Mouse (Mus musculus) heart, embryonic 11.5 days (tissue): Measurements from ENCODE around the gene Bfsp1. TPM values are rescaled to one million over a fixed set of nuclear protein-coding genes. Genes with fewer than 3 reads are reported as not detected.

Experiments used
- ATAC-seq: fragments of 200-750 bp; cut with Nextera tagmentation; replicated peaks from 2 replicates; pipeline ENCODE4 v1.8.0; 2017; ENCODE audit warnings: moderate library complexity; ENCODE audit not compliant: insufficient number of reproducible peaks, low FRiP score, low TSS enrichment
- H3K27ac ChIP-seq: fragments of 300-500 bp; sonication (generic); 2 replicates; pipeline ENCODE4 v1.5.1; 2014; ENCODE audit warnings: mild to moderate bottlenecking, low read depth, low read length
- H3K27me3 ChIP-seq: fragments of 300-500 bp; sonication (generic); 2 replicates; pipeline ENCODE4 v1.6.1; 2014; ENCODE audit warnings: mild to moderate bottlenecking, low read length, mixed read lengths; ENCODE audit not compliant: control insufficient read depth, insufficient read depth
- H3K36me3 ChIP-seq: fragments of 300-500 bp; sonication (generic); 2 replicates; pipeline ENCODE4 v1.6.1; 2014; ENCODE audit warnings: mild to moderate bottlenecking, low read length, moderate library complexity, mixed read lengths; ENCODE audit not compliant: control insufficient read depth, insufficient read depth
- H3K4me1 ChIP-seq: fragments of 300-500 bp; sonication (generic); 2 replicates; pipeline ENCODE4 v1.6.1; 2014; ENCODE audit warnings: low read length; ENCODE audit not compliant: control insufficient read depth, insufficient read depth
- H3K4me2 ChIP-seq: fragments of 300-500 bp; sonication (generic); 2 replicates; pipeline ENCODE4 v1.6.1; 2014; ENCODE audit warnings: mild to moderate bottlenecking, moderate library complexity
- H3K4me3 ChIP-seq: fragments of 300-500 bp; sonication (generic); 2 replicates; pipeline ENCODE4 v1.5.1; 2014; ENCODE audit warnings: low read depth, low read length
- H3K9ac ChIP-seq: fragments of 300-500 bp; sonication (generic); 2 replicates; pipeline ENCODE4 v1.6.1; 2014; ENCODE audit warnings: mild to moderate bottlenecking, low read depth, low read length, moderate library complexity
- H3K9me3 ChIP-seq: fragments of 300-500 bp; sonication (generic); replicated peaks from 2 replicates; pipeline ENCODE4 v1.6.1; 2016; ENCODE audit warnings: low read length; ENCODE audit not compliant: control insufficient read depth
- WGBS: fragments of 180-500 bp; shearing (Covaris S2); extraction: QIAGEN DNeasy Blood & Tissue Kit; methylation state at CpG from one replicate; pipeline ENCODE4 v1.1.7; 2014; ENCODE audit not compliant: insufficient replicate concordance; 5-methylcytosine and 5-hydroxymethylcytosine counted together
- polyA plus RNA-seq: library from polyadenylated mRNA; unstranded; fragments of >200 nt; fragmentation: Nextera tagmentation; extraction: Ambion mirVana; gene quantifications from 2 replicates; pipeline ENCODE4 v1.2.1, GENCODE M21; 2014

Gene Bfsp1
- polyA plus RNA-seq, 1 experiment from 2014 or later, result 1.5 TPM

DNA sequence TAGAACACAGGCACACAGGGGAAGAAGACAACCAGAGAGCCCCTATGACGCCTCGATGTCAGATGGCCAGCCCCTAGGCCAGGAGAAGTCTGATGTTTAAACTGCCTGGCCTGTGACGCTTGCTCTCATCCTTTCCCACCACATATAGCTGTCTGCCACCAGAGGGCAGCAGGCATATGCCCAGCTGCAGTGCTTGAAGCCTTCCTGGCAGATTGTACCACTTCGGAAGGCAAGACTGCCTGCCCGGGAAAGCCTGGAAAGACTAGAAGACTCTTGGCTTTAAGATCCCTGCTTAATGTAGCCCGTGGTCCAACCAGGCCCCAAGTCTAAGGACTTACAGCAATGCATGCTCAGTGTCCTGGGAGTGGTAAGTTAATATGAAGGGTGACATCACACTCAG lies 4.4 kb upstream of the Bfsp1 start:
- no peaks in the 10 kb centered on the region for H3K36me3 ChIP-seq
- H3K27me3 ChIP-seq, result no peaks in the 10 kb centered on the region
- H3K4me2 ChIP-seq, result no peak overlapping the region
- H3K9me3 ChIP-seq, result no peaks in the 10 kb centered on the region
- 3% methylated on average over 6 of the region's 6 CpGs for WGBS
- peak overlapping the region; percentile 54; the same call in 1 of the 2 replicates for H3K9ac ChIP-seq
- H3K4me1 ChIP-seq, result peaks cover 22% of the 10 kb centered on the region
- ATAC-seq, result 0 out of 2 replicates have a peak, but pooled peaks have one; percentile 28
- no peak overlapping the region; the same call in 1 of the 2 replicates for H3K4me3 ChIP-seq
- H3K27ac ChIP-seq, result no peak overlapping the region

DNA sequence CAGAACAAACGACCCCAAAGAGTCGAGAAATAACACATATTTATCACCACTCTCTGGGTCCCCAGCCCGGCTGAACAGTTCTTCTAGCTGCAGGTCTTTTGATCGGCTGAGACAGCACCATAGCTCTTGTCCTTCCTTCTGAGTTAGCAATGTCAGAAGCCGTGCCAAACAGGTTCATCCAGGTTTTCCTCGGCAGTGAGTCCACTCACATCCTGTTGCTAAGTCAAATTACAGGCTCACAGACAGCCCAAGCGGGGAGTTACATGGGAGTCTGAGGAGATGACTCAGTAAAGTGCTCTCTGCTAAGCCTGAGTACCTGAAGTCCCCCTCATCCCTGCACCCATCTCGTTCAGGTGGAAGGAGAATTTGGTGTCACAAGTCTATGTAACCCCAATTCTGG lies 1.6 kb upstream of the Bfsp1 start:
- H3K9me3 ChIP-seq, result no peaks in the 10 kb centered on the region
- H3K4me1 ChIP-seq, result 0 out of 2 replicates have a peak, but pooled peaks cover 2% of the 10 kb centered on the region
- H3K36me3 ChIP-seq, result no peaks in the 10 kb centered on the region
- no peak overlapping the region for H3K4me2 ChIP-seq
- WGBS, result 66% methylated on average over 8 of the region's 8 CpGs
- H3K4me3 ChIP-seq, result no peak overlapping the region
- H3K27me3 ChIP-seq, result no peaks in the 10 kb centered on the region
- H3K27ac ChIP-seq, result no peak overlapping the region
- ATAC-seq, result no peak
- H3K9ac ChIP-seq, result no peak overlapping the region

DNA sequence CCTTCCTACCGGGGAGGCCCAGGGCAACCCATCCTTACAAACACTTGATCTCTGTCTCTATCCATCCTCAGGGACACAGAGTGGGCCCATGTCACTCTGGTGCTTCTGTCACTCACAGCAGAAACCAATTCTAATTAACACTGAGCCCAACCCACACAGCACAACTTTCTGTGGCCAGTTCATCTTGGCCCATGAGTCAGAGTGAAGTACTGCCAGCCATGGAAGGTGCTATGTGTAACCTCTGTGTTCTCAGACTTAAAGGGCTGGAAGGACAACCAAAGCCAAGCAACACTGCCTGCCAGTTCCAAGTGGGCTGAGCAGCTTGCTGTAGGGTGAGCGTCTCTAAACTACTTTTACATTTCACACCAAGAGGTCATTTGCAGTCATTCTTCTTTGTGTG lies 3.8 kb downstream of the Bfsp1 start:
- H3K4me2 ChIP-seq, result no peak overlapping the region
- no peak overlapping the region for H3K4me3 ChIP-seq
- H3K27ac ChIP-seq, result no peak overlapping the region
- WGBS, result 86% methylated on average over 2 of the region's 2 CpGs
- no peaks in the 10 kb centered on the region for H3K27me3 ChIP-seq
- H3K9ac ChIP-seq, result no peak overlapping the region
- no peak for ATAC-seq
- 0 out of 2 replicates have a peak, but pooled peaks cover 2% of the 10 kb centered on the region for H3K4me1 ChIP-seq
- H3K9me3 ChIP-seq, result no peaks in the 10 kb centered on the region
- H3K36me3 ChIP-seq, result no peaks in the 10 kb centered on the region

DNA sequence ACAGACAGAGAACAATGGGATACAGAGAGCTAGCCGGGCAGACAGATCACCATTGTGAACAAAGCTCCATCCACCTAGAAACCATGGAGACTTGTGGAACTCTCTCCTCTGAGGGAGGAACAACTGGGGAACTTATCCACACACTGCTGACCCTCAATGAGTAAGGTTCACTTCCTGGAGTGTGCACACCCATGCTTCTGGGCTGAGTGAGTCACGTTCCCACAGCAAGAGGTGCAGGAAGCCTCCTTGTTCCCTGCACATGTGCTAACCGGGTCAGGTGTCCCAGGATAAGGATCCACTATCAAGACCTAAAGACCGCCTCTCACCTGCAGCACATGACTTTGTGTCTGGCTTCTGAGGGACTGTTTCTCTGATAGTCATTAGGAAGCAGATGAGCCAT lies 9.5 kb downstream of the Bfsp1 start:
- no peak overlapping the region for H3K4me2 ChIP-seq
- no peak overlapping the region for H3K9ac ChIP-seq
- no peak for ATAC-seq
- H3K36me3 ChIP-seq, result no peaks in the 10 kb centered on the region
- no peaks in the 10 kb centered on the region for H3K9me3 ChIP-seq
- no peak overlapping the region for H3K27ac ChIP-seq
- WGBS, result 70% methylated on average over 4 of the region's 4 CpGs
- no peaks in the 10 kb centered on the region for H3K4me1 ChIP-seq
- no peaks in the 10 kb centered on the region for H3K27me3 ChIP-seq
- H3K4me3 ChIP-seq, result no peak overlapping the region

- no peak overlapping the region for H3K4me3 ChIP-seq
- no peak overlapping the region for H3K4me2 ChIP-seq
- WGBS, result 55% methylated on average over 18 of the region's 18 CpGs
- no peaks in the 10 kb centered on the region for H3K27me3 ChIP-seq
- H3K36me3 ChIP-seq, result no peaks in the 10 kb centered on the region
- no peaks in the 10 kb centered on the region for H3K9me3 ChIP-seq
- H3K9ac ChIP-seq, result peak overlapping the region; percentile 34; the same call in 1 of the 2 replicates
- no peaks in the 10 kb centered on the region for H3K4me1 ChIP-seq
- ATAC-seq, result no peak
- H3K27ac ChIP-seq, result no peak overlapping the region
Measured at GRCm38 (mm10) chr2:143852295-143853275, 10.4 kb downstream of the Bfsp1 start.

GRCm38 (mm10) chr2:143851354-143852221 lies 11.4 kb downstream of the Bfsp1 start:
- Histone ChIP-seq H3K4me2 (no peak overlapping the region), H3K27me3 (no peaks in the 10 kb centered on the region), H3K36me3 (no peaks in the 10 kb centered on the region), H3K4me1 (peaks cover 6% of the 10 kb centered on the region; the same call in 1 of the 2 replicates), H3K9me3 (no peaks in the 10 kb centered on the region), H3K27ac (no peak overlapping the region), H3K9ac (no peak overlapping the region), H3K4me3 (no peak overlapping the region)
- no peak for ATAC-seq
- 79% methylated on average over 12 of the region's 12 CpGs for WGBS

GRCm38 (mm10) chr2:143847291-143847690 lies 15.7 kb downstream of the Bfsp1 start:
- Histone ChIP-seq H3K4me3 (no peak overlapping the region), H3K9me3 (no peaks in the 10 kb centered on the region), H3K27me3 (no peaks in the 10 kb centered on the region), H3K4me2 (no peak overlapping the region), H3K27ac (no peak overlapping the region), H3K36me3 (no peaks in the 10 kb centered on the region), H3K4me1 (peaks cover 6% of the 10 kb centered on the region; the same call in 1 of the 2 replicates), H3K9ac (no peak overlapping the region)
- 42% methylated on average over 3 of the region's 3 CpGs for WGBS
- no peak for ATAC-seq

GRCm38 (mm10) chr2:143846799-143847198 lies 16.2 kb downstream of the Bfsp1 start:
- Histone ChIP-seq H3K27ac (no peak overlapping the region; the same call in 1 of the 2 replicates), H3K27me3 (no peaks in the 10 kb centered on the region), H3K36me3 (no peaks in the 10 kb centered on the region), H3K9me3 (no peaks in the 10 kb centered on the region), H3K4me1 (peaks cover 6% of the 10 kb centered on the region; the same call in 1 of the 2 replicates), H3K4me2 (no peak overlapping the region), H3K9ac (no peak overlapping the region), H3K4me3 (no peak overlapping the region)
- 0 out of 2 replicates have a peak, but pooled peaks have one; percentile 31 for ATAC-seq
- WGBS, result 59% methylated on average over 4 of the region's 4 CpGs
